Mouse (Mus musculus): Measurements from ENCODE around the gene Snx30. TPM values are rescaled to one million over a fixed set of nuclear protein-coding genes. Genes with fewer than 3 reads are reported as not detected.

Snx30 gene
- polyA plus RNA-seq, 1 experiment from 2014 or later = 16.8 TPM

GRCm38 (mm10) chr4:59870859-59871591 is 65.4 kb downstream of the Snx30 start:
- DNase-seq (ENCODE audit: low spot score) = peak; percentile 86

- DNase-seq (ENCODE audit: low spot score) = no peak
Measured at GRCm38 (mm10) chr4:59873240-59873639, 67.6 kb downstream of the Snx30 start.

- peak; percentile 23 for DNase-seq (ENCODE audit: low spot score)
Measured at GRCm38 (mm10) chr4:59873830-59874229, 68.2 kb downstream of the Snx30 start.

GRCm38 (mm10) chr4:59876570-59876969 is 70.9 kb downstream of the Snx30 start:
- DNase-seq (ENCODE audit: low spot score) = no peak

GRCm38 (mm10) chr4:59877025-59877424 is 71.4 kb downstream of the Snx30 start:
- no peak for DNase-seq (ENCODE audit: low spot score)

- DNase-seq (ENCODE audit: low spot score) = peak; percentile 75
Measured at GRCm38 (mm10) chr4:59878595-59878994, 73.0 kb downstream of the Snx30 start.

- no peak for DNase-seq (ENCODE audit: low spot score)
Measured at GRCm38 (mm10) chr4:59879444-59879843, 73.8 kb downstream of the Snx30 start.

GRCm38 (mm10) chr4:59880725-59881124 is 75.1 kb downstream of the Snx30 start:
- no peak for DNase-seq (ENCODE audit: low spot score)

GRCm38 (mm10) chr4:59881210-59881609 is 75.6 kb downstream of the Snx30 start:
- no peak for DNase-seq (ENCODE audit: low spot score)

- DNase-seq (ENCODE audit: low spot score) = no peak
Measured at GRCm38 (mm10) chr4:59884136-59884696, 78.6 kb downstream of the Snx30 start.

GRCm38 (mm10) chr4:59886281-59886680 is 80.6 kb downstream of the Snx30 start:
- no peak for DNase-seq (ENCODE audit: low spot score)

GRCm38 (mm10) chr4:59887011-59887410 is 81.4 kb downstream of the Snx30 start:
- no peak for DNase-seq (ENCODE audit: low spot score)

- DNase-seq (ENCODE audit: low spot score) = no peak
Measured at GRCm38 (mm10) chr4:59888014-59888413, 82.4 kb downstream of the Snx30 start.

GRCm38 (mm10) chr4:59890086-59890600 is 84.5 kb downstream of the Snx30 start:
- no peak for DNase-seq (ENCODE audit: low spot score)

- no peak for DNase-seq (ENCODE audit: low spot score)
Measured at GRCm38 (mm10) chr4:59891723-59892416, 86.2 kb downstream of the Snx30 start.

GRCm38 (mm10) chr4:59892731-59893130 is 87.1 kb downstream of the Snx30 start:
- DNase-seq (ENCODE audit: low spot score) = no peak

GRCm38 (mm10) chr4:59894415-59894814 is 88.8 kb downstream of the Snx30 start:
- DNase-seq (ENCODE audit: low spot score) = no peak

GRCm38 (mm10) chr4:59894977-59895575 is 89.4 kb downstream of the Snx30 start:
- peak; percentile 42 for DNase-seq (ENCODE audit: low spot score)

- no peak for DNase-seq (ENCODE audit: low spot score)
Measured at GRCm38 (mm10) chr4:59896000-59896399, 90.4 kb downstream of the Snx30 start.

GRCm38 (mm10) chr4:59897814-59898520 is 92.3 kb downstream of the Snx30 start:
- DNase-seq (ENCODE audit: low spot score) = no peak

- no peak for DNase-seq (ENCODE audit: low spot score)
Measured at GRCm38 (mm10) chr4:59898521-59898919, 92.9 kb downstream of the Snx30 start.
